Mouse (Mus musculus) regulatory T cell (primary cell): Measurements from ENCODE around the gene Fanci.

Source experiments
- in situ Hi-C: fragments of 300-600 bp; cut with MboI, MseI; formaldehyde crosslinking; loops from one replicate; pipeline ENCODE4 v1.15.1; 2025; ENCODE audit warnings: high pct_unique_total_duplicates

The Fanci gene

DNA sequence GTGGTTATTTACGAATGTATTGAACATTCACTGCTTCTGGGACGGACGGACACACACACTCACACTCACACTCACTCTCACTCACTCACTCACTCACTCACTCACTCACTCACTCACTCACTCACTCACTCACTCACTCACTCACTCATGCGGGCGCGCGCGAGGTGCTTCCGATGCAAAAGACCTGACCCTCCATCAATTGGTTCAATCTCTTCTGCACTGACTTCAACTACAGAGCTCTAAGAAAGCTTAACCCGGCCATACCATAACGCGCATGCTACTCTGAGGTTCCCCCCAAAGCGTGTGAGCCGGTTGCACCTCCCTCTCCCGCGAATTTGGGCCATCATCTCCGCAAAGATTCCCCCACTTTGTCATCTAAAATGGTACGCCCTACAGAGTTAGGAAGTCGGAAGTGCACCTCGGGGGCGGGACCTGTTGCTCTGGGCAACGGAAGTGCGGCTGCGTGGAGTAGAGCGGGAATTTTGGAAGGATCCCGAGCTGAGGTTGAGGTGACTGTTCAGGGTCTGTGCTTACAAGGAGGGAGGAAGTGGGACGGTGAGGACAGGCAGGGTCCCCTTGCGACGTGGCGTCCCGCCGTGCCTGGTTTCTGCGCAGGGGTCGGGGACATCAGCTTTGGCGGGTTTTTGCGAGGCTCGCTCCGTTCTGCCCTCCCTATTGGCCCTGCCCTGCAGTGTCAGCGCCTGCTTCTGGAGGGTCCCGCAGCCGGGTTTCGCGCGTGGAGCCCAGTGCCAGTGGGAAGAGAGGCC lies at the start of gene Fanci:
TSS of gene Fanci (plus strand) at position 47 of the 767 bp plus-strand sequence.
- in situ Hi-C loops = no loop called here

DNA sequence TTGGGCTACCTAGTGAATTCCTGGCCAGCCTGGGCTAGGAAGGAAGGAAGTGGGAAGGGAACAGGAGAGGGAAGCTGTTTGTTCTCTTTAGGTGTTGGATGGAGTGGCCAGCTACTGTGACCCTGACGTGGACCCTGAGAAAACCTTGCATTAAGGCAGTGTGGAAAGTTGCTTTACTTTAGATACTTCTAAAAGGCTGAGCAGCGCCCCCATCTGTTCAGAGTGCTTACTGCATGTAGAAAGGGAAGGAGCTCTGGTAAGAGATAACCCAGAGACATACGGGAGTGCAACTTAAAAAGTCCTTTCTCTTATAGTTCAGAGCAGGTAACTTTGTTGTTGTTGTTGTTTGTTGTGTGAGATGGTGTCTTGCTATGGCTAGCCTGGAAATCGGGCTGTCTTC lies 45.8 kb upstream of the Fanci start:
- in situ Hi-C loops = no loop called here

DNA sequence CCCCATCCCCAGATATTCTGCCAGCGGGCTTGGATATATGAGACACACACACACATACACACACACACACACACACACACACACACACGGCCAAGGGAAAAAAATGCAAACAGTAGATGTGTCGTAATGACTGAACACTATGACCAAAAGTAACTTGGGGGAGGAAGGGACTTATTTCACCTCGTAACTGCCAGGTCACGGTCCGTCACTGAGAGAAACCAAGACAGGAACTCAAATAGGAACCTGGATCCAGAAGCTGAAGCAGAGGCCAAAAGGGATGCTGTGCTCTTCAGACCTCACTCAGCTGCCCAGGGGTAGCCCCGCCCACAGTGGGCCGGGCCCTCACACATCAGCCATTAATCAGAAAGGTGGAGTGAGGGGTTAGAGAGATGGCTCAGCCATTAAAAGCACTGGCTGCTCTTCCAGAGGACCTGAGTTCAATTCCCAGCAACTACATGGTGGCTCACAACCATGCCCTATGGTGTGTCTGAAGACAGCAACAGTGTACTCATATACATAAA lies 45.1 kb upstream of the Fanci start:
- in situ Hi-C loops = no loop called here

DNA sequence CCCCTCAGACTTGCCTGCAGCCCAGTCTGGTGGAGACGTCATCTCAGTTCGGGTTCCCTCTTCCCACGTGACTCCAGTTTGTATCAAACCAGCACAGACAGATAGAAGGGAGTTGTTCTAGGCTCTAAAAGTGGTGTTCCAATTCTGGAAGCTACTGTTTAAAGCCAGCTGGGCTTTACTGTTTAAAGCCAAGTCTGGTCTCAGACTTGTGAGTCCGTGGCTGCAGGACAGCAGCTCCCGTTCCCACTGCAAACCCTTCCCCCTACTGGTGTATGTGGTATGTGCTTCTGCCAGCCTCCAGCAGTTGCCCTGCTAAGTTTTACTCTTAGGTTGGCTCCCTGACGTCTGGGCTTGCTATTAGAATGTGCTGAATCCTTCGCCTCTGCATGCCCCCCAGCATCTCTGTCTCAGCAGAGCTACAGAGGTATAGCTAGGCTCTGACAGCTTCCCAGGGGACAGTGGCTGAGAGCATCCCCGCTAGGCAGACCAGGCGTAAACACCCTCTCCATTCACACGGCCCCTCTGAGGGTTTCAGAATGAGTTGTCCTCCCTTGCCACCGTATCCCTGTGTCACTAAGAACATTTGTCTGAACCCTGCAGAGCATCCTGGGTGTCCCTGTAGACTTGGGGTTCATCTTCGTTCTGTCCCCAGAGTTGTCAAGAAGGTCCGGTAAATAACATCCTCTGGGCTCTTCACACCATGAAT lies 44.5 kb upstream of the Fanci start:
- in situ Hi-C loops = no loop called here

DNA sequence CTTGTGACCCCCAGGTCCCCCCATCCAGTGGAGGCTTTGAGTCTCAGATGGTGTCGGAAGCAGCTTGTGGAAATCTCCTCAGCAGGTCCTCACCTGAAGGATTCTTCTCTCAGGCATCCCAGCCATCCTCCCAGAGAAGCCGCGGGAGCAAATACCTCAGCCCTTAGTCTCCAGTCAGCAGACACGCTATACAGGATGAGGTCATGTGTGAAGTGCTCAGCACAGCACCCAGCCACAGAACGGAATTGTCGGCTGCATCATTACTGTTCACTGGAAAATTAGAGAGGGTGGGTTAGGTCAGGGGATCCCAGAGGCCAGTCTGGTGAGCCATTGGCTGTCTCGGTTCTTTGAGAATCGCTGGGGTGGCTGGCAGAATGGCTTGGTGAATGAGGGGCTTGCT lies 42.9 kb upstream of the Fanci start:
- in situ Hi-C loops = no loop called here

DNA sequence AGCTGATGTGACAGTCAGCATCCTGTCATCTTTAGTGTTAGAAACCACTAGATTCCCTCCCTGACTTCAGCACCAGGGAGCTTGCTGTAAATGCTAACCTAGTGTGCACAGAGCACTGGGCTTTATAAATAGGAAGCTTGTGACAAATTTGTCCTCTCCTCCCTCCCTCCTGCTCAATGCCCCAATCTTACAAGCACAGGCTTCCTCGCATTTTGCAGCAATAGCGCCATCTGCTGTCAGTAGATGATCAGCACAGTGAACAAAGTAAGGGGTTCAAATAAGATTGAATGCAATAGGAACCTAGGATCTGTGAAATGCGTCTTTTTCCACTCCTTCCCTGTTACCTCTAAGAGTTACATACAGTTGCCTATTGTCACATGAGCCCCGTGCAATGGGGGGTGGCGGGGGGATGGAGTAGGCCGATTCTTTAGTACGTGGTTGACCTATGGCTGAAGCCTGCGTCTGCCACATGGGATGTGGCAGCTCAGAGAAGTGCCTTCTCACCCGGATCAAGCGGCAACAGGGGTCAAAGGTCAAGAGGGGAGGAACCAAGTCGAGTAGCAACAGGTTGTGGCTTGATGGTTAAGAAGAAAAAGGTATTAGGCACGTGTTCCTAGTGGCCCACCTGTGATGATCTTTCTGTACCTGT lies 41.9 kb upstream of the Fanci start:
- in situ Hi-C loops = loop anchor here (5.0 kb wide), 2 partner anchors 103 to 208 kb away; no protein-coding TSS in a partner anchor

DNA sequence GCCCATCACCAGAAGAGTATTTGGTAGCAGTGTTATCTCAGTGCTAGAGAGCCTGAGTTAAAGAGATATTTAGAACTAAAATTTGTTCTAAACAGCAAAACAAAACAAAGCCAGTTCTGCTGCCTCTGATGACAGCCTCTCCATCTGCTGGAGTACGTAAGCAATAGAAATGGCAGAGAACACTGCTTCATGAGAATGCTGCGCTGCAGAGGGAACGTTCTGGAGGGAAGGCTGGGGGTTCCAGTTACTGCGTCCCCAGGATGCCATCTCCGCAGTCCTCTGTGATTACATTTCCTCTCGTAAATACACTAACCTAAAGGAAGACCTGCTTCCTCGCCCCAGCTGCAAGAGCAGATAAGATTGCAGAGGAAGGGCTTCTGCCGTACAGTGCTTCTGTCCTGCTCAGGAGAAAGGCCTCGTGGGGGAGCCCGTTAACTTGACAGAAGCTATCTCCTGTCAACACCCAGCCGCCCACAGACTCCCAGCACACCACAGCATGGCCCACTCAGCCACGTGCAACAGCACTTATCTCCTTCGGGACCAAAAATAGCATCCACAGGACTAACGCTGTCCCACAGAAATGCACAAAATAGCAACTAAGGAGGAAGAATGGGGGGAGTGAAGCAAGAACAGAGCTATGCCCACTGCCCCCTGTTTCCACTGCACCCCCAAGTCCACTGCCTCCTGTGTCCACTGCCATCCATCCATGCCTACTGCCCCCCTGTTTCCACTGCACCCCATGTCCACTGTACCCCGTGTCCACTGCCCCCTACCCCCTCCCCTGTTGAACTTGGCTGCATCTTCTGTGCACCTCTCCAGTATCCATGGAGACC lies 33.2 kb upstream of the Fanci start:
- in situ Hi-C loops = no loop called here

DNA sequence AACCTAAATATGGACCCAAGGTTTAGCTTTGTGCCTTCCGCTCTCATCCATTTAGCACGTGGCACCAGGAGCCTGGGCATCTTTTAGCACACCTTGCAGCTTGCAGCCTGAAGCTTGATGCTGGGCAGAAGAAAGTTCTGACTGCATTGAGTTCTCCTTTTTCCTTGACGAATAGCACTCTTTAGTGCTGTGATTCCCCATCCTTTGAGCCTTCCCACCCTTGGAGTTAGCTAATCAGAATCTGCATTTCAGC lies 32.6 kb upstream of the Fanci start:
- in situ Hi-C loops = no loop called here

DNA sequence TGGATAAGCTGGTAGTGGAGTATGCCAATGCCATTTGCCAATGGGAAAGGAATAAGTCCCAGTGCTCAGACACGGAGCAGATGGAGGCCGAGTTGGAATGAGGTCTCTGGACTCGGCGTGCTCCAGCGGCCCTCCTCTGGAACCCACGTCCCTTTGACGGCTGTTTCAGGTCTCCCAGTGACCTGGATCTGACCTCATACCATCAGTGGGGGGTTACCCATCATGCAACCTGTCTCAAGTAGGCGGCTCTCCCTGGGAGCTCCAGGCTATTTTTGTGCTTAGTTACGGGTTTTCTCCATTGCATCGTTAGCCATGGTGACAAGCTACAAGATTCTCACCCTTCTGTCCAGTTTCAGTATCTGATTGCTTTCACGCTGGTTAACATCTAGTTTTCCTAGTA lies 31.7 kb upstream of the Fanci start:
- in situ Hi-C loops = no loop called here

DNA sequence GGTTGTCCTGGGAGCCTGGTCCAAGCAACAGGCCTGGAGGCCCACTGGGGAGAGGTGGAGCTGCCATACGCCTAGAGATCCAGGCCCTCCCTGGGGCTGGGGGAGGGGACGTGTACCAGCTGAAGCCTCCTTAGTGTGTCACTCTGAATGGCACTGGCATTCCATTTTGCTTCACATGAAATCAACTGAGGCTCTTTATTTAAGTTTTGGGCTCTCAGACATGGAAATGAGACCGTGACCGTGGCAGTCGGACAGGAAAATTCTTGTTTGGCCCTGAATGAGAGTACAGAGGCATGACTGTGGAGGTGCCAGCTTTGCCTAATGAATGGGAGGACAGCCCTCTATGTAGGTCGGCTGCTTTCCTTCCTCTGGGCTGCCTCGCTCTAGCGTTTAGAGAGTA lies 29.5 kb upstream of the Fanci start:
- in situ Hi-C loops = no loop called here

DNA sequence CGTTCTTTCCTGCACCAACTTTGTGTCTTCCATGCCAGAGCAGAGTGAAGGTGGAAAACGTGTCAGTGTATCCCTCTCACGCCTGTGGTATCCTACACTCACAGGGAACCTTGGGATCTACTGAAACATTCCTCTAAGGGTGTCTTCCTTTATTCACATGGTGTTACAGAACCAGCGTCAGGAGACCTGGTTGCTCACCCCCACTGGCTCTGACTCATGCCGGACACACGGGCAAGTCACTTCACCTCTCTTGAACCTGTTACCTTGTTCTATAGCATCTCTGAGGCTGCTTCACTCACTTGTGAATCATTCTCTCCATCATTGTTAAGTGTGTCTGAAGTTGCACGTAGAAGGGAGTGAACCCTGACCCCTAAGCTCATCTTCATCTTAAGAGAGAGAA lies 28.9 kb upstream of the Fanci start:
- in situ Hi-C loops = no loop called here

DNA sequence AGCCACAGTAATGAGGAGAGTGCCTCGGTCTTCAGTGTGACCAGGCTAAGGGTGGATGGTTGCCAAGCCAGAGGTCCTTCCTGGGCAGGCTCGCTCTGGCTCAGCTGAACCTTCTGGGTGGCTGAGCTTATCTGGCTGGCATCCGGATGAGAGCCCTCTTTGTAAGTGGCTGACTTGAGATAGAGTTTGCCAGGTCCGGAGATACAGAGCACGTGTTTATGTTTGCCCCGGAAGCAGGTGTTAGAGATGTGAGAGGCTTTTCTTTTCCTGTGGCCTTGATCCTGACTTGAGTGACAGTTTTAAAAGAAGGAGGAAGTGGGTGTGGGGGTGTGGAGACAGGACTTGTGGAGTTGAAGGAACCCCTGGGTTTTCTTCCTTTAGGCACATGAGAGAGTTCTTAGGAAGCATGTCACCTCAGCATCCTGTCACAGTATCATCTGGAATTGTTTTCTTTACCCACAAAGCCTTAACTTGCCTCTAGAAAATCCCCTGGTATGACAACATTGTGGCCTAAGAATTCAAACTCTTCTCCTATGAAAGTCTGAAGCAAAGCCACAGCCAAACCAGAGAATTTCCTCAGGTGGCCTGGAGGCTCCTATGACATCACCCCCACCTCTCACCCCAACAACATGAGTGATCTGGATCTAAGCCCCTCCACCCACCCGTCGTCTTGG lies 28.2 kb upstream of the Fanci start:
- in situ Hi-C loops = no loop called here

DNA sequence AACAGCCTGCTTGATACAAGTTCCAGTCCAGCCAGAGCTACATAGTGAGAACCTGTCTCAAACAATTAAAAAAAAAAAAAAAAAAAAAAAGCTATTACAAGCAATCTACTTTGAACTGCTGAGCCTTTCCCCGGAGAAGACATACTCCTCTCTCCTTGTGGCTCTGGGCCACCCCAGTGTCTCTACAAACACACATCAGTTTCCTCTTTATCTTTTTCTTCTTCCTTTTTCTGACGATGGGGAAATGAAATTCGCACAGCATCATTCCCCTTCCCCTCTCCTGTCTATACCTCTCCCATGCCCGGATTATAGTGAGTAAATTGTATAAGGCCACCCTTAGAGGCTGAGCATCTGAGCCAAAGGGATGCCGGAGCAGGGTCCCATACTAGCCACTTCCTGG lies 23.1 kb upstream of the Fanci start:
- in situ Hi-C loops = no loop called here

DNA sequence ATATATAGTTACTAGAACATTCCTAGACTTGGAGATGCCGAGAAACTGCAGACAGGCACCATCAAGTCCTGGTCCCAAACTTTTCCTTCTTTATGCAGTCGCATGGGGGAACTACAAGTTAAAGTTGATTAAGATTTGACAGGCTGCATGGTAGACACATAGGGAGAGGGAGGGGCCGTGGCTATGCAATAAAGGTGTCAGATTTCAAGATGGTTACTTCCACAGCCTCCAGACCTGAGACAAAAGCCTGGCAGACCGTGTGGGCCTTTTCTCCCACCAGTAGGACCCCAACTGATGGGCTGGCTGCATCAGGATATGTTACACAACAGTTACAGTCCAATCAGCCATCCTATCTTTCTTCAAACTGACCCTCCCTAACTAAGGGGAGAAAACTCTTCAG lies 22.3 kb upstream of the Fanci start:
- in situ Hi-C loops = no loop called here

DNA sequence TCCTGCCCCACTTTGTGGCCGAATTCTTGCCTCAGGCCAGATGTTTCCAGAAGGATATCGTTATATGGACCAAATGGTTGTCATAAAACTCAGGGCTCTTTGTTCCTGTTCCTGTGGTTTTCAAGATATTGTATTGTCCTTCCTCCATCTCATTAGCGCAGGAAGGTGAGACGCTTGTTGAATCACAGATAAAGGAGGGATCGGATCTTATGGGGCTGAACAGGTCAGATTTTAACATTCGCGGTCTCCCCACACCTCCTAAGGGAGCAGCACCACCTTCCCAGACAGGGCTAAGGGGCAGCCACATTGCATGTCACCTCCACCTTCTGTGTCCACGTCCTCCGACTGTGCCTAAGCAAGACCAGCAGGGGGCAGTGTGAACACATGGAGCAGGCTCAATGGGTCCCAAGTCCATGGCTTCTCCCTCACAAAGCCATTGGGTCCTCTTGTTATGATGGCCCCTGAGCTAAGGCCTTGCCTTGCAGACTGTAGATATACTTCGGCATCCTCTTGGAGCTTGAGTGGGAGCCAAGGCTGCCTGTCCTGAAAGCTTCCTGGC lies 20.3 kb upstream of the Fanci start:
- in situ Hi-C loops = no loop called here

DNA sequence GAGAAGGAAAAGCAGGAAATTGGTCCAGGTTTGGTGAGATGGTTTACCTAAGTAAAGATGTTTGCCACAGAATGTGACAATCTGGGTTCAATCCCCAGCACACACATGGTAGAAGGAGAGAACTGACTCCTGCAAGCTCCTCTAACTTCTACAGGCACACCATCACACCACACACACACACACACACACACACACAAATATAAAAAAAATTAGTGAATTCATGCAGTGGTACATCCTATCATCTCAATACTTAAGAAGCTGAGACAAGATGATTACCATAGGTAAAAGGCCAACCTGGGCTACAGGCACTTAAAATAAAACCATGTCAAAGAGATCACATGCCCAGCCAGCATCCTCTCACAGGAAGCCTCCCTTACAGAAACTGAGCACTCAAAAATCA lies 17.7 kb upstream of the Fanci start:
- in situ Hi-C loops = no loop called here

DNA sequence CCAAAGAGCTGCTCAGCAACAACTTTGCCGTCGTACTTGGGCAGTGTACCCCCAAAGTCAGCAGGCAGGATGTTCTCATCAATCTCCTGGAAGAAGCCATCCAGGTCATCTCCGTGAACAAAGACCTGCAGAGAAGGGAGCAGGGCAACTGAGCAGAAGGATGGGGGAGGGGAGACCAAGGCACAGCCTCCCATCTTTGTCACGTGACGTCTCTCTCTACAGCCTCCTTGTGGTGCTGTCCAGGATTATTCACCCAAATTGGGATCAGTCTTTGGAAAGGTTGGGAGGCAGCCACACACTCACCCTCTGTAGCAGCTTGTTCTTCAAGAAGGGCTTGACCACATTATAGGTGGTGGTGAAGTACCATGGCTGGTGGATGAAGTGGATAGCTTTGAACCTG lies 16.1 kb upstream of the Fanci start:
- in situ Hi-C loops = no loop called here

DNA sequence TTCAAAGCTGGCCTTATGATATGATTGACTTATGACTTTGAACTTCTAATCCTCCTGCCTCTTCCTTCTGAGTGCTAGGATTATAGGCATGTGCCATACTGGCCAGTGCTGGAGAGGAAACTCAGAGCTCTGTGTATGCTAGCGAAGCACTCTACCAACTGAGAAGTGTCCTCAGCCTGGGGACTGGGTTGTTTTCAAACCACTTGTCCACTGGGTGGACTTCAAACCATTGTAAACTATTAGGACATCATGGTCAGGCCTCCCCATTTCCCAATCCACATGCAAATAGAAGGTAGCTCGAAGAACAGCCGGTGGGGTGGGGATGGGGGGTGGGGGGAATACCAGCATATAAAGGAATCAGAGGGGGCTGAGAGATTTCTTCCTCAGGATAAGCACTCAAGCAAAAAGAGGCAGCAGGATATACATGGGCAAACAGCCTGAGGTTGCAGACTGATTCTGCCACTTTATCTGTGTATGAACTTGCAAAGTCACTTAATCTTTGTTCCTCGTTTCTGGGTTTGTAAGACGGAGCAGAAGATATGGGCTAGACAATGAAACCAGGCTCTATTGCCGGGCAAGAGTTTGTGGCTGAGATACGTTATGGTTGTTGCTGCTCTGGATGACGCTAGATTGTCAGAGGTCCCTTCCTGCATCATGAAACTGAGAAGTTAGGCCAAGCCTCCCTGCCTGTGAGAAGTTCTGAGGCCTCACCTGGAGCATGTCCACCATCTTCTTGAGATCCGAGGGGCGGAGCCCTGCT lies 15.0 kb upstream of the Fanci start:
- in situ Hi-C loops = no loop called here

DNA sequence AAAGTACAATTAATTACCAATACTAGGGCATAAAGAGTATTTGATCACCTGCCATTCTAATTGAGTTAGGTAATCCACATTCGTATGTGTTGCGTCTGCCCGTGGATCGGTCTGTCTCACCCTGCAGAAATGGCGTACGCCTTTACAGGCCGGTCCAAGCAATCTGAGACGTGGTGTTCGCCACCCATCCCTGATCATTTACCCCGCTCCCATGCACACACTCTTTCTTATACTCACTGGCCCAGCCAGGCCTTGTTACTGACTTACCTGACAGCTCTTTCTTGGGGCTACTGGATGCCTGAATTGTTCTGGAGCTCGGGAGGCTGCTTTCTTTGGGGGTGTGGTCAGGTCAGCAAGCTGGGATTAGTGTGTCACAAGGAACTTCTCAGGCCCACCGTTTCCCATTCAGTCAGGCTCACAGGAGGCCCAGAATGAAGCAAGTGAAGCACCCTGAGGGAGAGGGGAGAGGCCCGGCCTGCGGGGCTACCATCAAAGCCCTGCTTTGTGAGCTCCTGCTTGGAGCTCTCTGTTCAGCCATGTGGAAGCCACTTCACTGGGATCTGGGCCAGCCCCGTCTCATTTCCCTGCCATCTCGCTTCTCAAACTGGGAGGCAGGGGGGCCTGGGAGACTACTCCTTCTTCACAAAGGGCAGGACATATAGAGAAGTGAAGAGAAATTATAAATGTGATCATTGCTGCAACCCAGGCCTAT lies 5.2 kb upstream of the Fanci start, which contains the start of gene Rlbp1:
TSS of gene Rlbp1 (minus strand) at position 627 of the 712 bp plus-strand sequence.
- in situ Hi-C loops = no loop called here

DNA sequence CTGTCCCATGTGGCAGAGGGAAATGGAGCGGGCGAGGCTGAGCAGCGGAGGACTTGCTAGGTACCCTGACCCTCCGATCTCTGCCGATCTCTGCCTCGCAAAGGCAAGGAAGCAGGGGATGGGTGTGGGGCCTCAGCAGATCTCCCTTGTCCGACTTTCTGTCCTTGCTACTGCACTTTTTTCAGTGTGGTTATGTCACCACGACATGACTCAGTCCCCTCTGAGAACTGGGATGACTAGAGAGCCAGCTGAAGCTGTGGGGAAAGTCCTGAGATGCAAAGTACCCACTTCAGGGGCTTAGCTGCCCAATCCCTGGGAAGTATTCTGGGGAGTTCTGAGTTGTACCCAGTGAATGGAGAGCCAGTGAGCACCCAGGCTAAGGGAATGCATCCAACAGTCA lies 4.6 kb upstream of the Fanci start:
- in situ Hi-C loops = no loop called here
